Mouse (Mus musculus): Measurements from ENCODE around the gene Ccrl2.

GRCm38 (mm10) chr9:111054923-111055322 lies 2.4 kb downstream of the Ccrl2 start:
- TF ChIP-seq EP300 (IDR thresholded peaks at IDR 0.05) (no peak), CTCF (IDR thresholded peaks at IDR 0.05) (no peak)
